Mouse (Mus musculus) liver, embryonic 14.5 days (tissue): ENCODE data around the gene Pih1d2. TPM values are rescaled to one million over a fixed set of nuclear protein-coding genes. Genes with fewer than 3 reads are reported as not detected.

Source experiments
- ATAC-seq: fragments of 200-750 bp; cut with Nextera tagmentation; 2 replicates; pipeline ENCODE4 v1.8.0; 2017; ENCODE audit warnings: moderate number of reproducible peaks, mild to moderate bottlenecking, moderate library complexity; ENCODE audit not compliant: insufficient read depth
- DNase-seq, 3 experiments: peaks; one replicate each; pipeline ENCODE4 v3.0.0-alpha.2; 2012 to 2013; ENCODE audit warnings: low read depth in 3 of 3, low spot score in 3 of 3
- H3K27ac ChIP-seq: fragments of 300-500 bp; sonication (generic); 2 replicates; pipeline ENCODE4 v1.5.1; 2014; ENCODE audit warnings: moderate library complexity, mild to moderate bottlenecking, control low read depth, inconsistent platforms
- H3K27me3 ChIP-seq: fragments of 300-500 bp; sonication (generic); 2 replicates; pipeline ENCODE4 v1.6.1; 2014; ENCODE audit warnings: mild to moderate bottlenecking, low read length, moderate library complexity; ENCODE audit not compliant: control insufficient read depth, insufficient read depth
- H3K36me3 ChIP-seq: fragments of 300-500 bp; sonication (generic); replicated peaks from 2 replicates; pipeline ENCODE4 v1.6.1; 2014; ENCODE audit warnings: low read depth; ENCODE audit not compliant: control insufficient read depth, insufficient read depth
- H3K4me1 ChIP-seq, 2 experiments: fragments of 200-500 bp in 1 of 2; fragments of 300-500 bp in 1 of 2; sonication (generic) in 1 of 2; replicated peaks; 2 replicates each; pipeline ENCODE4 v1.6.1; 2012 to 2014; ENCODE audit warnings: antibody characterized with exemption in 1 of 2, inconsistent platforms in 1 of 2, low read length in 1 of 2; ENCODE audit not compliant: control insufficient read depth in 2 of 2, insufficient read depth in 2 of 2
- H3K4me2 ChIP-seq: fragments of 300-500 bp; sonication (generic); 2 replicates; pipeline ENCODE4 v1.6.1; 2014; ENCODE audit warnings: low read depth, mild to moderate bottlenecking, control low read depth, moderate library complexity
- H3K4me3 ChIP-seq, 2 experiments: fragments of 200-500 bp in 1 of 2; fragments of 300-500 bp in 1 of 2; sonication (generic) in 1 of 2; 2 replicates each; pipeline ENCODE4 v1.5.1; 2012 to 2014; ENCODE audit warnings: low read depth in 2 of 2, low read length in 2 of 2, mild to moderate bottlenecking in 2 of 2, control low read depth in 1 of 2, inconsistent platforms in 1 of 2, moderate library complexity in 1 of 2; ENCODE audit not compliant: insufficient read depth in 1 of 2
- H3K9ac ChIP-seq: fragments of 300-500 bp; sonication (generic); replicated peaks from 2 replicates; pipeline ENCODE4 v1.6.1; 2014; ENCODE audit warnings: mild to moderate bottlenecking, control low read depth, moderate library complexity
- H3K9me3 ChIP-seq: fragments of 300-500 bp; sonication (generic); 2 replicates; pipeline ENCODE4 v1.6.1; 2016; ENCODE audit warnings: low read length, mixed read lengths; ENCODE audit not compliant: control insufficient read depth
- CTCF ChIP-seq: IDR thresholded peaks from 2 replicates; pipeline ENCODE4 v1.5.1; 2016; ENCODE audit warnings: antibody characterized with exemption, low read depth, control low read depth
- EP300 ChIP-seq: IDR thresholded peaks from 2 replicates; pipeline ENCODE4 v1.6.1; 2016; ENCODE audit warnings: antibody characterized with exemption, low read depth
- WGBS: fragments of 180-500 bp; shearing (Covaris S2); extraction: QIAGEN DNeasy Blood & Tissue Kit; methylation state at CpG from one replicate; pipeline ENCODE4 v1.1.7; 2014; ENCODE audit not compliant: insufficient replicate concordance; 5-methylcytosine and 5-hydroxymethylcytosine counted together
- polyA plus RNA-seq, 2 experiments: library from polyadenylated mRNA; depleted of rRNA in 1 of 2; stranded (reverse) in 1 of 2; unstranded in 1 of 2; fragments of >200 nt; fragmentation: Nextera tagmentation in 1 of 2; extraction: Ambion mirVana in 1 of 2; gene quantifications; 2 replicates each; pipeline versions ENCODE4 v1.2.1 to v1.2.3; 2012 to 2014

Pih1d2 gene
- polyA plus RNA-seq, 2 experiments: 0.56 to 0.78 TPM

DNA sequence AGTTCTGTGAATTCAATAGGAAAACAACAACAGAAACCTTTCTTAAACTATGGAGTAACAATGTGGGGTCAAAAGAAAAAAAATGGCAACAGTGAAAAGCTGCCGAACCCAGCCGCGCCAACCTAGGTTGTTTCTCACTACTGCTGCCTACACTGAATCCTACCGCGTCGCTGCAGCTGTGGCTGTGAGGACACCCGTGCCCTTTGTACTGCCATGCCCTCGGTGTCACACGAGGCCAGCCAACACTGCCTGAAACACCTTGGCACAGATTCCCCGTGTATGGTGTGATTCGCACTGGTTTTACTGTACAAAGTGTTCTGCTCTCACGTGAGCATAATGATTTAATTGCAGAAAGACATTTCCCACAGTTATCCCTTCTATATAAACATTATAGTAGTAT lies 43.3 kb downstream of the Pih1d2 start:
- Histone ChIP-seq H3K27me3 (no peaks in the 10 kb centered on the region), H3K27ac (no peak overlapping the region), H3K4me1 (peaks cover 0 to 9% of the 10 kb centered on the region in 2 experiments; a peak in 2 of 4 replicates), H3K9me3 (no peaks in the 10 kb centered on the region), H3K9ac (peak overlapping the region; percentile 90; the same call in 1 of the 2 replicates), H3K36me3 (no peaks in the 10 kb centered on the region), H3K4me3 (peak overlapping the region; percentile 80 to 94; a peak in 3 of 4 replicates), H3K4me2 (peak overlapping the region; percentile 78)
- no peak for TF ChIP-seq EP300
- ATAC-seq (no peak), DNase-seq (no peak)
- 27% methylated on average over 12 of the region's 12 CpGs for WGBS

GRCm38 (mm10) chr9:50664826-50665225 lies 47.7 kb downstream of the Pih1d2 start:
- Histone ChIP-seq H3K9ac (no peak overlapping the region), H3K4me1 (peaks cover 0 to 9% of the 10 kb centered on the region in 2 experiments; a peak in 2 of 4 replicates), H3K9me3 (no peaks in the 10 kb centered on the region), H3K27ac (no peak overlapping the region), H3K36me3 (no peaks in the 10 kb centered on the region), H3K27me3 (no peaks in the 10 kb centered on the region), H3K4me2 (no peak overlapping the region), H3K4me3 (no peak overlapping the region)
- WGBS: 54% methylated on average over 5 of the region's 5 CpGs
- DNase-seq (no peak), ATAC-seq (no peak)
- TF ChIP-seq CTCF: no peak
- TF ChIP-seq EP300: no peak

DNA sequence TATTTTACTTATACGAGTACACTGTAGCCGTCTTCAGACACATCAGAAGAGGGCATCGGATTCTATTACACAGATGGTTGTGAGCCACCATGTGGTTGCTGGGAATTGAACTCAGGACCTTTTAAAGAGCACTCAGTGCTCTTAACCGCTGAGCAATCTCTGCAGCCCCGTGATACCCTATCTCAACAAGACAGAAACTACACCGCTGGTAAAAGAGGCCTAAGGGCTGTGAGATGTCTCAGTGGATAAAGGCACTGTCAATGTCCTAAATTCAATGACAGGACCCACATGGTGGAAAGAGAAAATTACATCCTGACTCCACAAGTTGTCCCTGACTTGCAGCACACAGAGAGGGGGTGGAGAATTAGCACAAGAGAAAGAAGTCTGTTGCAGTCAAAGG lies 49.3 kb downstream of the Pih1d2 start:
- no peak overlapping the region for H3K9ac ChIP-seq
- no peak for TF ChIP-seq CTCF
- TF ChIP-seq EP300: peak; percentile 31; the same call in 1 of the 2 replicates
- no peak overlapping the region for H3K27ac ChIP-seq
- no peak for ATAC-seq
- H3K4me2 ChIP-seq: no peak overlapping the region
- no peak overlapping the region for H3K4me3 ChIP-seq
- DNase-seq: no peak
- 41% methylated on average over 6 of the region's 6 CpGs for WGBS
- H3K4me1 ChIP-seq: peaks cover 0 to 6% of the 10 kb centered on the region in 2 experiments; a peak in 1 of 4 replicates
- H3K9me3 ChIP-seq: no peaks in the 10 kb centered on the region
- no peaks in the 10 kb centered on the region for H3K36me3 ChIP-seq
- H3K27me3 ChIP-seq: no peaks in the 10 kb centered on the region

DNA sequence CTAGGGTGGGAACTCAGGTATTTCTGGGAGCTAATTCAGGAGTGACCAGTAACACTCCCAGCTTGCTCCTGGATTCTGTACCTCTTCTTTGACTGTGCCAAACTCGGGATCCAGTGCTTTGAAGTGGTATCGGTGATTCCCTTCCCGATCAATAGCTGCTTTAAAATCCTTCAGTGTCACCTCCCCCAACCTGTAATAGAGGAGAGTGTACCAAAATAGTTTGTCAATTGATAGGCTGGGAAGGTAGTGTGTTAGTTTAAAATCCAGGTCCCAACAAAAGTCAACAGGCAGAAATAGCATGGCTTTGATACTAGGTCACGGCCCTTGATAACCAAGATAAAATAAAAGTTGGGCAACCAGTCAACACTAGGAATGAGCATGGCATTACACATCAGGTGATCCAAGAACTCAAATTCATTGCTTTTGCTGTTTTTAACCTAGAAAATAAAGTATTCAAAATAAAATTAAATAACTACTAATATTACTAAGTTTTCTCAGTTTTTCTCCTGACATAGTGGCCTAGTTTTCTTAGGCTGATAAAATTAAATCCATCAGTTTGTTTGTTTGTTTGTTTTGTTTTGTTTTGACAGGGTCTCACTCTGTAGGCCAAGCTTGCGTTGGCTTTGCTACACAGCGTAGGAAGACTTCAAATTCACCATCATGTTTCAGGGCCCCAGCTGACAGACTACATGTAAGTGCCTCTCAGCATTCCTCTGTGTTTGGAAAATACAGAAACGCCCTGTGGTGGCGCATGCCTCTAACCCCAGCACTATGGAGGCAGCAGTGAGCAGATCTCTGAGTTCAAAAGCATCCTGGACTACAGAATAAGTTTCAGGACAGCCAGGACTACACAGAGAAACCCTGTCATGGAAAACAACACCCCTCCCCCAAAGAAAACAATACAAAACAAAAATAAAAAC lies 50.7 kb downstream of the Pih1d2 start:
- TF ChIP-seq EP300: no peak
- TF ChIP-seq CTCF: no peak
- Histone ChIP-seq H3K4me3 (no peak overlapping the region), H3K4me1 (peaks cover 0 to 6% of the 10 kb centered on the region in 2 experiments; a peak in 1 of 4 replicates), H3K27ac (no peak overlapping the region), H3K27me3 (no peaks in the 10 kb centered on the region), H3K9me3 (no peaks in the 10 kb centered on the region), H3K4me2 (no peak overlapping the region), H3K9ac (no peak overlapping the region), H3K36me3 (no peaks in the 10 kb centered on the region)
- no peak for DNase-seq
- ATAC-seq: no peak
- WGBS: 63% methylated on average over 8 of the region's 8 CpGs

GRCm38 (mm10) chr9:50670690-50671089 lies 53.6 kb downstream of the Pih1d2 start:
- Histone ChIP-seq H3K27ac (no peak overlapping the region), H3K9me3 (no peaks in the 10 kb centered on the region), H3K27me3 (no peaks in the 10 kb centered on the region), H3K4me1 (peaks cover 0 to 6% of the 10 kb centered on the region in 2 experiments; a peak in 1 of 4 replicates), H3K36me3 (no peaks in the 10 kb centered on the region), H3K4me3 (no peak overlapping the region), H3K4me2 (no peak overlapping the region), H3K9ac (no peak overlapping the region)
- DNase-seq (no peak), ATAC-seq (no peak)
- 21% methylated on average over 5 of the region's 5 CpGs for WGBS
- TF ChIP-seq EP300 (no peak), CTCF (peak; percentile 82)

Other genes starting within 250 kb of the Pih1d2 start
- 0.11 and 0.17 TPM in 2 replicates for gene Plet1, start 122.8 kb upstream of the Pih1d2 start, polyA plus RNA-seq (2012; rRNA removed)
- 0.10 and 0.15 TPM in 2 replicates for gene Plet1, start 122.8 kb upstream of the Pih1d2 start, polyA plus RNA-seq (2014; fragmentation: Nextera tagmentation; extraction: Ambion mirVana)
- 16.0 and 23.7 TPM in 2 replicates for gene Pts, start 88.6 kb upstream of the Pih1d2 start, polyA plus RNA-seq (2012; rRNA removed)
- 32.7 and 34.4 TPM in 2 replicates for gene Pts, start 88.6 kb upstream of the Pih1d2 start, polyA plus RNA-seq (2014; fragmentation: Nextera tagmentation; extraction: Ambion mirVana)
- gene Il18, start 62.5 kb upstream of the Pih1d2 start, polyA plus RNA-seq (2012; rRNA removed): 3.0 and 4.9 TPM in 2 replicates
- gene Il18, start 62.5 kb upstream of the Pih1d2 start, polyA plus RNA-seq (2014; fragmentation: Nextera tagmentation; extraction: Ambion mirVana): 8.1 and 9.7 TPM in 2 replicates
- 0.12 and 0.28 TPM in 2 replicates for gene Bco2, start 62.1 kb upstream of the Pih1d2 start, polyA plus RNA-seq (2012; rRNA removed)
- 0.33 and 0.58 TPM in 2 replicates for gene Bco2, start 62.1 kb upstream of the Pih1d2 start, polyA plus RNA-seq (2014; fragmentation: Nextera tagmentation; extraction: Ambion mirVana)
- not detected in 2 replicates for gene Tex12, start 56.0 kb upstream of the Pih1d2 start, polyA plus RNA-seq (2012; rRNA removed)
- gene Tex12, start 56.0 kb upstream of the Pih1d2 start, polyA plus RNA-seq (2014; fragmentation: Nextera tagmentation; extraction: Ambion mirVana): not detected in 2 replicates
- 167 and 179 TPM in 2 replicates for gene Sdhd, start 13.5 kb upstream of the Pih1d2 start, polyA plus RNA-seq (2012; rRNA removed)
- gene Sdhd, start 13.5 kb upstream of the Pih1d2 start, polyA plus RNA-seq (2014; fragmentation: Nextera tagmentation; extraction: Ambion mirVana): 322 and 337 TPM in 2 replicates
- gene Timm8b, start 13.4 kb upstream of the Pih1d2 start, polyA plus RNA-seq (2012; rRNA removed): 111 and 153 TPM in 2 replicates
- 248 and 263 TPM in 2 replicates for gene Timm8b, start 13.4 kb upstream of the Pih1d2 start, polyA plus RNA-seq (2014; fragmentation: Nextera tagmentation; extraction: Ambion mirVana)
- 2.9 and 4.7 TPM in 2 replicates for gene Nkapd1, start 143 bp downstream of the Pih1d2 start, polyA plus RNA-seq (2012; rRNA removed)
- 7.0 and 7.3 TPM in 2 replicates for gene Nkapd1, start 143 bp downstream of the Pih1d2 start, polyA plus RNA-seq (2014; fragmentation: Nextera tagmentation; extraction: Ambion mirVana)
- gene Dlat, start 42.5 kb downstream of the Pih1d2 start, polyA plus RNA-seq (2012; rRNA removed): 7.0 and 14.4 TPM in 2 replicates
- 32.0 and 35.7 TPM in 2 replicates for gene Dlat, start 42.5 kb downstream of the Pih1d2 start, polyA plus RNA-seq (2014; fragmentation: Nextera tagmentation; extraction: Ambion mirVana)
- gene Dixdc1, start 122.2 kb downstream of the Pih1d2 start, polyA plus RNA-seq (2012; rRNA removed): 0.56 and 0.57 TPM in 2 replicates
- gene Dixdc1, start 122.2 kb downstream of the Pih1d2 start, polyA plus RNA-seq (2014; fragmentation: Nextera tagmentation; extraction: Ambion mirVana): 0.84 and 1.2 TPM in 2 replicates
- 1.8 and 2.2 TPM in 2 replicates for gene 2310030G06Rik, start 129.2 kb downstream of the Pih1d2 start, polyA plus RNA-seq (2012; rRNA removed)
- gene 2310030G06Rik, start 129.2 kb downstream of the Pih1d2 start, polyA plus RNA-seq (2014; fragmentation: Nextera tagmentation; extraction: Ambion mirVana): 2.1 and 2.3 TPM in 2 replicates
- 1.7 and 2.7 TPM in 2 replicates for gene Cryab, start 134.0 kb downstream of the Pih1d2 start, polyA plus RNA-seq (2012; rRNA removed)
- gene Cryab, start 134.0 kb downstream of the Pih1d2 start, polyA plus RNA-seq (2014; fragmentation: Nextera tagmentation; extraction: Ambion mirVana): 4.5 and 4.7 TPM in 2 replicates
- gene Hspb2, start 135.0 kb downstream of the Pih1d2 start, polyA plus RNA-seq (2012; rRNA removed): 0.20 and 0.35 TPM in 2 replicates
- gene Hspb2, start 135.0 kb downstream of the Pih1d2 start, polyA plus RNA-seq (2014; fragmentation: Nextera tagmentation; extraction: Ambion mirVana): not detected in 2 replicates
- gene Fdxacb1, start 150.9 kb downstream of the Pih1d2 start, polyA plus RNA-seq (2012; rRNA removed): 4.0 and 5.2 TPM in 2 replicates
- gene Fdxacb1, start 150.9 kb downstream of the Pih1d2 start, polyA plus RNA-seq (2014; fragmentation: Nextera tagmentation; extraction: Ambion mirVana): 9.4 and 12.8 TPM in 2 replicates
- gene Alg9, start 157.7 kb downstream of the Pih1d2 start, polyA plus RNA-seq (2012; rRNA removed): 10.1 and 10.8 TPM in 2 replicates
- 12.7 and 13.5 TPM in 2 replicates for gene Alg9, start 157.7 kb downstream of the Pih1d2 start, polyA plus RNA-seq (2014; fragmentation: Nextera tagmentation; extraction: Ambion mirVana)
- gene 1110032A03Rik, start 158.2 kb downstream of the Pih1d2 start, polyA plus RNA-seq (2012; rRNA removed): 11.4 and 11.5 TPM in 2 replicates
- 15.8 and 16.9 TPM in 2 replicates for gene 1110032A03Rik, start 158.2 kb downstream of the Pih1d2 start, polyA plus RNA-seq (2014; fragmentation: Nextera tagmentation; extraction: Ambion mirVana)
- 20.9 and 27.7 TPM in 2 replicates for gene Ppp2r1b, start 228.0 kb downstream of the Pih1d2 start, polyA plus RNA-seq (2012; rRNA removed)
- gene Ppp2r1b, start 228.0 kb downstream of the Pih1d2 start, polyA plus RNA-seq (2014; fragmentation: Nextera tagmentation; extraction: Ambion mirVana): 69.1 and 75.0 TPM in 2 replicates